Mouse (Mus musculus) MEL (cell line): ENCODE measurements around the gene Cactin. TPM values are rescaled to one million over a fixed set of nuclear protein-coding genes. Genes with fewer than 3 reads are reported as not detected.
A peak's percentile ranks its signal among the peaks of the same experiment; 100 is the strongest.

Experiments
- DNase-seq: peaks from one replicate; pipeline ENCODE4 v3.0.0; 2011; ENCODE audit warnings: low read depth, low spot score
- H3K27ac ChIP-seq: 2 replicates; pipeline ENCODE4 v1.5.1; 2012; ENCODE audit warnings: low read depth, mild to moderate bottlenecking, control low read depth, low read length, moderate library complexity; ENCODE audit not compliant: control insufficient read depth
- H3K27me3 ChIP-seq, 2 experiments: fragments of 150-350 bp in 1 of 2; sonication (generic) in 1 of 2; 2 replicates each; pipeline ENCODE4 v1.6.1; 2012; ENCODE audit warnings: low read length in 2 of 2, mild to moderate bottlenecking in 2 of 2, improper control_type of control experiment in 1 of 2, moderate library complexity in 1 of 2; ENCODE audit not compliant: insufficient read depth in 2 of 2, control insufficient read depth in 1 of 2
- H3K36me3 ChIP-seq, 2 experiments: 2 replicates each; pipeline ENCODE4 v1.6.1; 2012 to 2014; ENCODE audit warnings: low read length in 2 of 2, improper control_type of control experiment in 1 of 2, inconsistent platforms in 1 of 2, mild to moderate bottlenecking in 1 of 2; ENCODE audit not compliant: insufficient read depth in 2 of 2, control insufficient read depth in 1 of 2
- H3K4me1 ChIP-seq, 2 experiments: fragments of 150-350 bp in 1 of 2; sonication (generic) in 1 of 2; 2 replicates each; pipeline ENCODE4 v1.6.1; 2012; ENCODE audit warnings: low read length in 2 of 2, improper control_type of control experiment in 1 of 2, mild to moderate bottlenecking in 1 of 2; ENCODE audit not compliant: insufficient read depth in 2 of 2, control insufficient read depth in 1 of 2
- H3K4me3 ChIP-seq, 2 experiments: fragments of 150-350 bp in 1 of 2; sonication (generic) in 1 of 2; 2 replicates each; pipeline ENCODE4 v1.5.1; 2012; ENCODE audit warnings: low read depth in 2 of 2, low read length in 2 of 2, mild to moderate bottlenecking in 2 of 2, moderate library complexity in 2 of 2, control low read depth in 1 of 2, improper control_type of control experiment in 1 of 2; ENCODE audit not compliant: control insufficient read depth in 1 of 2, insufficient read depth in 1 of 2
- H3K79me2 ChIP-seq: 2 replicates; pipeline ENCODE4 v1.6.1; 2012; ENCODE audit warnings: mild to moderate bottlenecking, low read length, moderate library complexity; ENCODE audit not compliant: control insufficient read depth, poor library complexity, insufficient read depth
- H3K9ac ChIP-seq: 2 replicates; pipeline ENCODE4 v1.6.1; 2012; ENCODE audit warnings: low read depth, mild to moderate bottlenecking, control low read depth, low read length, moderate library complexity; ENCODE audit not compliant: control insufficient read depth, poor library complexity, severe bottlenecking
- H3K9me3 ChIP-seq: fragments of 150-350 bp; sonication (generic); replicated peaks from 2 replicates; pipeline ENCODE4 v1.6.1; 2012; ENCODE audit warnings: mild to moderate bottlenecking, low read length, improper control_type of control experiment, moderate library complexity; ENCODE audit not compliant: insufficient read depth
- BHLHE40 ChIP-seq: IDR thresholded peaks from 2 replicates; pipeline ENCODE4 v1.6.1; 2012; ENCODE audit warnings: low read depth, mild to moderate bottlenecking, inconsistent platforms, low read length, improper control_type of control experiment, borderline replicate concordance
- CHD1 ChIP-seq: IDR thresholded peaks from 2 replicates; pipeline ENCODE4 v1.6.1; 2012; ENCODE audit warnings: low read depth, mild to moderate bottlenecking, inconsistent platforms, low read length, improper control_type of control experiment
- CHD2 ChIP-seq: IDR thresholded peaks from 2 replicates; pipeline ENCODE4 v1.6.1; 2011; ENCODE audit warnings: low read length, improper control_type of control experiment
- CTCF ChIP-seq, 3 experiments: IDR thresholded peaks in 2 of 3; conservative IDR thresholded peaks in 1 of 3; 2 replicates each; pipeline ENCODE4 v1.5.1; 2011 to 2012; ENCODE audit warnings: low read length in 3 of 3, low read depth in 2 of 3, mild to moderate bottlenecking in 2 of 3, improper control_type of control experiment in 1 of 3, inconsistent platforms in 1 of 3, mixed read lengths in 1 of 3, moderate library complexity in 1 of 3; ENCODE audit not compliant: control insufficient read depth in 1 of 3, insufficient read depth in 1 of 3, poor library complexity in 1 of 3, severe bottlenecking in 1 of 3
- ELF1 ChIP-seq: IDR thresholded peaks from 2 replicates; pipeline ENCODE4 v1.6.1; 2014; ENCODE audit warnings: low read depth, mild to moderate bottlenecking, inconsistent platforms, low read length, improper control_type of control experiment, moderate library complexity
- EP300 ChIP-seq, 2 experiments: IDR thresholded peaks; 2 replicates each; pipeline ENCODE4 v1.6.1; 2011; ENCODE audit warnings: improper control_type of control experiment in 2 of 2, low read length in 2 of 2, low read depth in 1 of 2, mild to moderate bottlenecking in 1 of 2
- ETS1 ChIP-seq: IDR thresholded peaks from 2 replicates; pipeline ENCODE4 v1.6.1; 2012; ENCODE audit warnings: low read depth, mild to moderate bottlenecking, inconsistent platforms, low read length, improper control_type of control experiment, moderate library complexity
- GABPA ChIP-seq: IDR thresholded peaks from 2 replicates; pipeline ENCODE4 v1.6.1; 2012; ENCODE audit warnings: low read depth, mild to moderate bottlenecking, inconsistent platforms, low read length, improper control_type of control experiment, moderate library complexity
- GATA1 ChIP-seq: IDR thresholded peaks from 2 replicates; pipeline ENCODE4 v1.6.1; 2011; ENCODE audit warnings: low read depth, low read length, improper control_type of control experiment
- JUND ChIP-seq: IDR thresholded peaks from 2 replicates; pipeline ENCODE4 v1.6.1; 2011; ENCODE audit warnings: low read depth, mild to moderate bottlenecking, improper control_type of control experiment, low read length
- MAFK ChIP-seq: IDR thresholded peaks from 2 replicates; pipeline ENCODE4 v1.6.1; 2011; ENCODE audit warnings: low read depth, mild to moderate bottlenecking, low read length, improper control_type of control experiment, borderline replicate concordance
- MAX ChIP-seq: IDR thresholded peaks from 2 replicates; pipeline ENCODE4 v1.6.1; 2011; ENCODE audit warnings: low read length, improper control_type of control experiment
- MAZ ChIP-seq: IDR thresholded peaks from 2 replicates; pipeline ENCODE4 v1.6.1; 2012; ENCODE audit warnings: low read depth, mild to moderate bottlenecking, inconsistent platforms, low read length, improper control_type of control experiment
- MEF2A ChIP-seq: IDR thresholded peaks from 2 replicates; pipeline ENCODE4 v1.6.1; 2014; ENCODE audit warnings: low read depth, mild to moderate bottlenecking, inconsistent platforms, low read length, improper control_type of control experiment; ENCODE audit not compliant: poor library complexity, insufficient replicate concordance, severe bottlenecking; ENCODE audit errors: extremely low read depth
- MYC ChIP-seq: IDR thresholded peaks from 2 replicates; pipeline ENCODE4 v1.6.1; 2011; ENCODE audit warnings: low read depth, mild to moderate bottlenecking, low read length, improper control_type of control experiment, moderate library complexity
- NELFE ChIP-seq: IDR thresholded peaks from 2 replicates; pipeline ENCODE4 v1.6.1; 2011; ENCODE audit warnings: low read depth, low read length, improper control_type of control experiment
- NRF1 ChIP-seq: IDR thresholded peaks from 2 replicates; pipeline ENCODE4 v1.6.1; 2014; ENCODE audit warnings: low read depth, mild to moderate bottlenecking, inconsistent platforms, low read length, improper control_type of control experiment, moderate library complexity; ENCODE audit not compliant: poor library complexity, insufficient read depth, severe bottlenecking
- POLR2A ChIP-seq, 2 experiments: IDR thresholded peaks; 2 replicates each; pipeline ENCODE4 v1.6.1; 2011 to 2012; ENCODE audit warnings: low read length in 2 of 2, mild to moderate bottlenecking in 2 of 2, control low read depth in 1 of 2, improper control_type of control experiment in 1 of 2, low read depth in 1 of 2, moderate library complexity in 1 of 2; ENCODE audit not compliant: control insufficient read depth in 1 of 2, insufficient read depth in 1 of 2, poor library complexity in 1 of 2
- POLR2AphosphoS2 ChIP-seq: IDR thresholded peaks from 2 replicates; pipeline ENCODE4 v1.6.1; 2011; ENCODE audit warnings: low read length, improper control_type of control experiment
- POLR2AphosphoS5 ChIP-seq: IDR thresholded peaks from 2 replicates; pipeline ENCODE4 v1.6.1; 2012; ENCODE audit warnings: low read depth, borderline replicate concordance, mild to moderate bottlenecking, inconsistent platforms, low read length, moderate library complexity, mixed read lengths
- RAD21 ChIP-seq: IDR thresholded peaks from 2 replicates; pipeline ENCODE4 v1.6.1; 2011; ENCODE audit warnings: mild to moderate bottlenecking, low read depth, low read length, improper control_type of control experiment
- TAL1 ChIP-seq: IDR thresholded peaks from 2 replicates; pipeline ENCODE4 v1.6.1; 2012; ENCODE audit warnings: mild to moderate bottlenecking, inconsistent platforms, low read length, moderate library complexity, mixed read lengths
- TCF12 ChIP-seq: IDR thresholded peaks from 2 replicates; pipeline ENCODE4 v1.6.1; 2014; ENCODE audit warnings: low read depth, mild to moderate bottlenecking, inconsistent platforms, low read length, improper control_type of control experiment, moderate library complexity
- UBTF ChIP-seq: IDR thresholded peaks from 2 replicates; pipeline ENCODE4 v1.6.1; 2012; ENCODE audit warnings: low read depth, mild to moderate bottlenecking, inconsistent platforms, low read length, improper control_type of control experiment, moderate library complexity, borderline replicate concordance; ENCODE audit not compliant: insufficient read depth
- USF2 ChIP-seq, 2 experiments: IDR thresholded peaks; 2 replicates each; pipeline ENCODE4 v1.6.1; 2011 to 2012; ENCODE audit warnings: improper control_type of control experiment in 2 of 2, low read length in 2 of 2, borderline replicate concordance in 1 of 2, inconsistent platforms in 1 of 2, low read depth in 1 of 2, mild to moderate bottlenecking in 1 of 2; ENCODE audit not compliant: insufficient read depth in 1 of 2
- ZC3H11A ChIP-seq: IDR thresholded peaks from 2 replicates; pipeline ENCODE4 v1.6.1; 2012; ENCODE audit warnings: low read depth, mild to moderate bottlenecking, inconsistent platforms, low read length, improper control_type of control experiment
- ZNF384 ChIP-seq: IDR thresholded peaks from 2 replicates; pipeline ENCODE4 v1.6.1; 2012; ENCODE audit warnings: low read depth, mild to moderate bottlenecking, inconsistent platforms, low read length, improper control_type of control experiment
- polyA plus RNA-seq, 2 experiments: library from polyadenylated mRNA; stranded (reverse) in 1 of 2; unstranded in 1 of 2; fragments of >175 nt in 1 of 2; fragments of >200 nt in 1 of 2; gene quantifications; 2 replicates each; pipeline versions ENCODE4 v1.2.1 to v1.2.4; 2012; ENCODE audit warnings: low replicate concordance in 2 of 2, low read depth in 1 of 2; ENCODE audit not compliant: insufficient read length in 2 of 2, insufficient read depth in 1 of 2, missing spikeins in 1 of 2
- total RNA-seq: library from RNA; depleted of rRNA; stranded (reverse); fragments of 300-350 nt; gene quantifications from 2 replicates; pipeline ENCODE4 v1.2.3, GENCODE M21; 2012

The Cactin gene
- total and polyA plus RNA-seq, 3 experiments, result 47.6 to 66.8 TPM; not detected in 1

GRCm38 (mm10) chr10:81365073-81365472, 44.2 kb downstream of the Cactin start:
- peak; percentile 41; the same call in 1 of the 2 replicates for TF ChIP-seq NELFE
- TF ChIP-seq MAZ, result 0 out of 2 replicates have a peak, but pooled peaks have one; percentile 17
- TF ChIP-seq CHD2, result peak; percentile 49; the same call in 1 of the 2 replicates
- peak; percentile 83; the same call in 1 of the 2 replicates for TF ChIP-seq POLR2AphosphoS5
- no peak for TF ChIP-seq CTCF (IDR thresholded peaks at IDR 0.05 in 2 of 3, conservative IDR thresholded peaks at IDR 0.05 in 1 of 3; ENCODE audit: control insufficient read depth in 1 of 3, insufficient read depth in 1 of 3, low read depth in 2 of 3, low read length in 3 of 3, poor library complexity in 1 of 3, severe bottlenecking in 1 of 3)
- TF ChIP-seq ZC3H11A, result no peak
- TF ChIP-seq POLR2AphosphoS2, result peak; percentile 48; the same call in 1 of the 2 replicates
- no peaks in the 10 kb centered on the region for H3K79me2 ChIP-seq
- H3K9ac ChIP-seq, result no peak overlapping the region
- no peak for DNase-seq
- H3K36me3 ChIP-seq, result peaks cover 0 to 3% of the 10 kb centered on the region in 2 experiments; a peak in 1 of 4 replicates
- no peaks in the 10 kb centered on the region for H3K27me3 ChIP-seq
- H3K9me3 ChIP-seq, result no peaks in the 10 kb centered on the region
- no peak overlapping the region for H3K4me3 ChIP-seq
- H3K27ac ChIP-seq, result no peak overlapping the region
- H3K4me1 ChIP-seq, result peaks cover 0 to 5% of the 10 kb centered on the region in 2 experiments; a peak in 1 of 4 replicates

DNA sequence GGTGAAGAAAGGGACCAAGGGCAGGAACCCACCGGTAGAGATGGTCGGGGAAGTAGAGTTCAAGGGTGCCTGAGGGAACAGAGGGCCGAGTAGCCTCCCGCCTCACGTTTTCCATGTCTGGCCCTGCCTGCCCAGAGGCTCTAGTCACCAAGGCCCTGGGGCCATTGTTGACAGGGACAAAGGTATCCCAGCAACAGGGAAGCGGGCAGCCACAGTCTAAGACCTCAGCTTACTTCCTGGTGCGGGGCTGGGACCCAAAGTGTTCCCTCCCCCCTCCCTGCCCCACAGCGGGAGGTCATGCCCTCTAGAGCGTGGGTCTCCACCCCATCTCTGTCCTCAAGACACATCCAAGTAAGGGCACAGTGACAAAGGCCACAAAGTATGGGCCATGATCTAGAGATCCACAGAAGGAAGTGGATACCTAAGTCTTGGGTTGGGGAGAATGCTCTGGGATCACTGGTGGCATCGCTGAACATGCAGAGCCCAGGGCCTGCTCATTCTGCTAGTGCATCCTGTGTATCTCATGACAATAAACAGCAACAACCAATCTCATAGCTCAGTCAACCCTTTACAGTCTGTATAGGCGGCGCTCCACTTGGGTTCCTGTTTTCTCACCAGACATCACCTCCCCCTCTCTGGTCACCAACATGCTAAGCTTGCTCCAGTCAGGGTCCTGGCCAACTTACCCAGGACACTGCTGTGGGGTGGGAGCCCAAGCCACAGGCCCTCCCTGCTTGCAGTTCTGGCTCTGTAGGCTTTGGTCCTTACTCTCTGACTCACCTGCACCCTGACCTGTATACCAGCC, 45.0 kb downstream of the Cactin start, which contains the start of gene 4930404N11Rik:
Gene 4930404N11Rik, minus strand, starts transcription at position 145 of the 805 bp plus-strand sequence.
- H3K36me3 ChIP-seq, result 0 out of 4 replicates have a peak, but pooled peaks cover 0 to 3% of the 10 kb centered on the region in 2 experiments
- H3K9ac ChIP-seq, result no peak within 1 kb of the TSS
- H3K4me1 ChIP-seq, result peaks cover 0 to 5% of the 10 kb centered on the region in 2 experiments; a peak in 1 of 4 replicates
- no peaks in the 10 kb centered on the region for H3K9me3 ChIP-seq
- DNase-seq, result peak; percentile 70
- H3K79me2 ChIP-seq, result no peaks in the 10 kb centered on the region
- H3K27ac ChIP-seq, result no peak within 1 kb of the TSS
- H3K4me3 ChIP-seq, result no peak within 1 kb of the TSS
- no peaks in the 10 kb centered on the region for H3K27me3 ChIP-seq
- no peak for TF ChIP-seq CTCF (IDR thresholded peaks at IDR 0.05 in 2 of 3, conservative IDR thresholded peaks at IDR 0.05 in 1 of 3; ENCODE audit: control insufficient read depth in 1 of 3, insufficient read depth in 1 of 3, low read depth in 2 of 3, low read length in 3 of 3, poor library complexity in 1 of 3, severe bottlenecking in 1 of 3)
- no peak for TF ChIP-seq USF2 (IDR thresholded peaks at IDR 0.05; ENCODE audit: borderline replicate concordance in 1 of 2, insufficient read depth in 1 of 2, low read depth in 1 of 2, low read length in 2 of 2)
- TF ChIP-seq POLR2A (IDR thresholded peaks at IDR 0.05; ENCODE audit: control insufficient read depth in 1 of 2, insufficient read depth in 1 of 2, low read depth in 1 of 2, low read length in 2 of 2, poor library complexity in 1 of 2), result peak; percentile 25 to 48; a peak in 2 of 4 replicates
- no peak for TF ChIP-seq MAX
- TF ChIP-seq MAFK, result no peak
- no peak for TF ChIP-seq BHLHE40
- TF ChIP-seq JUND, result no peak
- TF ChIP-seq UBTF, result no peak
- TF ChIP-seq ELF1, result 0 out of 2 replicates have a peak, but pooled peaks have one; percentile 4
- no peak for TF ChIP-seq ZNF384
- TF ChIP-seq MEF2A, result no peak
- no peak for TF ChIP-seq GATA1
- TF ChIP-seq ZC3H11A, result no peak
- no peak for TF ChIP-seq TCF12
- TF ChIP-seq POLR2AphosphoS5, result peak; percentile 83; the same call in 1 of the 2 replicates
- no peak for TF ChIP-seq EP300 (IDR thresholded peaks at IDR 0.05; ENCODE audit: low read depth in 1 of 2, low read length in 2 of 2)
- TF ChIP-seq CHD1, result no peak
- TF ChIP-seq RAD21, result no peak
- no peak for TF ChIP-seq NRF1
- peak; percentile 47; the same call in 1 of the 2 replicates for TF ChIP-seq POLR2AphosphoS2
- no peak for TF ChIP-seq GABPA
- TF ChIP-seq MYC, result no peak
- no peak for TF ChIP-seq CHD2
- TF ChIP-seq ETS1, result no peak
- TF ChIP-seq TAL1, result no peak
